Comparison of ENCODE assay signal across 30 mouse cellular contexts in genomic region chr1:154296080-154296479, GRCm38 (mm10).
DNase-seq lines count a peak whose midpoint lies in the region; ATAC-seq and TF ChIP-seq lines count a peak whose summit lies in the region.
"Had no signal": no experiment of that assay in that cellular context is flagged by ENCODE, and none has a peak within 500 bp of the region (broad histone marks: within the 10 kb centered on the region; RNA-seq: fewer than 3 reads in every experiment).

No protein-coding gene starts in this region.

- TF ChIP-seq CTCF in left cerebral cortex, adult 2 months (IDR thresholded peaks at IDR 0.05): no peak

- no peaks in the 10 kb centered on the region for H3K9me3 ChIP-seq in embryonic facial prominence, embryonic 14.5 days (ENCODE audit: control insufficient read depth, low read length)
- H3K9me3 ChIP-seq in embryonic facial prominence, embryonic 10.5 days: no peaks in the 10 kb centered on the region
- H3K9me3 ChIP-seq: embryonic facial prominence, embryonic 15.5 days; forebrain, embryonic 12.5 days; forebrain, embryonic 15.5 days; heart, embryonic 10.5 days; heart, embryonic 13.5 days had no signal

- no peaks in the 10 kb centered on the region for H3K27me3 ChIP-seq in embryonic facial prominence, embryonic 14.5 days (replicated peaks; ENCODE audit: control insufficient read depth, insufficient read depth, low read length)
- no peaks in the 10 kb centered on the region for H3K27me3 ChIP-seq in embryonic facial prominence, embryonic 10.5 days (replicated peaks; ENCODE audit: low read depth, poor library complexity, severe bottlenecking)
- H3K27me3 ChIP-seq: embryonic facial prominence, embryonic 15.5 days; forebrain, embryonic 12.5 days; forebrain, embryonic 15.5 days; heart, embryonic 13.5 days had no signal

- no peak for ATAC-seq in embryonic facial prominence, embryonic 14.5 days (ENCODE audit: low read depth)
- ATAC-seq: forebrain, embryonic 15.5 days; hindbrain, postnatal 0 days; inflammation-experienced regulatory T-cells, adult 6 months; intestine, embryonic 16.5 days had no signal

- intact Hi-C loops in left cerebral cortex, adult 2 months (cut with DNase I): no loop called here

- WGBS in embryonic facial prominence, embryonic 14.5 days: 84% methylated on average over 8 of the region's 8 CpGs
- 87% methylated on average over 8 of the region's 8 CpGs for WGBS in embryonic facial prominence, embryonic 10.5 days

- DNase-seq in embryonic facial prominence, embryonic 14.5 days (ENCODE audit: low spot score): peak; percentile 49
- DNase-seq in embryonic facial prominence, embryonic 10.5 days (ENCODE audit: low spot score): no peak
- no peak for DNase-seq in left cerebral cortex, adult 2 months (ENCODE audit: extremely low spot score in 1 of 2, low spot score in 2 of 2)
- DNase-seq in left cerebral cortex, adult 9 months (ENCODE audit: low spot score in 2 of 2): no peak
- peak; percentile 4 for DNase-seq in 416B (ENCODE audit: low read depth)
- DNase-seq in brain, adult 2 months (ENCODE audit: low read depth, low spot score): peak; percentile 48
- no peak for DNase-seq in thymus, postnatal 0 days (ENCODE audit: low spot score)
- DNase-seq in urinary bladder, adult 18-20 months (ENCODE audit: low spot score in 2 of 2): no peak
- DNase-seq: adrenal gland, adult 2 months; adrenal gland, postnatal 25 days; cerebellum, adult 11 months; cerebellum, adult 8-10 months; cerebellum, postnatal 10 days; cerebellum, postnatal 36 days; embryo, embryonic 11 days; gastrocnemius, postnatal 25 days; heart, adult 2 months; heart, postnatal 14 days; heart, postnatal 4 days; kidney, adult 18-20 months had no signal

- H3K9ac ChIP-seq in embryonic facial prominence, embryonic 14.5 days (ENCODE audit: low read depth, low read length): no peak overlapping the region
- H3K9ac ChIP-seq: embryonic facial prominence, embryonic 15.5 days; forebrain, embryonic 12.5 days; forebrain, embryonic 15.5 days; heart, embryonic 13.5 days; hindbrain, embryonic 14.5 days had no signal

- peaks cover 6% of the 10 kb centered on the region; the same call in 1 of the 2 replicates for H3K4me1 ChIP-seq in embryonic facial prominence, embryonic 14.5 days (ENCODE audit: control insufficient read depth, insufficient read depth, low read length)
- no peaks in the 10 kb centered on the region for H3K4me1 ChIP-seq in embryonic facial prominence, embryonic 10.5 days
- H3K4me1 ChIP-seq: embryonic facial prominence, embryonic 15.5 days; forebrain, embryonic 12.5 days; heart, embryonic 10.5 days had no signal

- H3K4me3 ChIP-seq in embryonic facial prominence, embryonic 14.5 days (ENCODE audit: low read depth, low read length): no peak overlapping the region
- no peak overlapping the region for H3K4me3 ChIP-seq in embryonic facial prominence, embryonic 10.5 days
- H3K4me3 ChIP-seq in left cerebral cortex, adult 2 months: no peak overlapping the region
- H3K4me3 ChIP-seq: embryonic facial prominence, embryonic 15.5 days; forebrain, embryonic 12.5 days; forebrain, embryonic 15.5 days; heart, adult 2 months; heart, embryonic 10.5 days; heart, embryonic 13.5 days had no signal

- H3K4me2 ChIP-seq in embryonic facial prominence, embryonic 14.5 days (ENCODE audit: low read depth, low read length): no peak overlapping the region
- H3K4me2 ChIP-seq: embryonic facial prominence, embryonic 15.5 days; forebrain, embryonic 12.5 days; forebrain, embryonic 15.5 days; heart, embryonic 13.5 days; hindbrain, embryonic 14.5 days had no signal

- H3K27ac ChIP-seq in embryonic facial prominence, embryonic 14.5 days (replicated peaks; ENCODE audit: low read depth, low read length): no peak overlapping the region
- no peak overlapping the region for H3K27ac ChIP-seq in embryonic facial prominence, embryonic 10.5 days (replicated peaks)
- H3K27ac ChIP-seq in left cerebral cortex, adult 2 months: 0 out of 2 replicates have a peak overlapping the region, but pooled peaks have one; percentile 24
- H3K27ac ChIP-seq: embryonic facial prominence, embryonic 15.5 days; forebrain, embryonic 12.5 days; forebrain, embryonic 15.5 days; heart, adult 2 months; heart, embryonic 10.5 days; heart, embryonic 13.5 days; hindbrain, embryonic 14.5 days; hindbrain, postnatal 0 days had no signal

- H3K36me3 ChIP-seq in embryonic facial prominence, embryonic 14.5 days (ENCODE audit: control insufficient read depth, insufficient read depth, low read length): no peaks in the 10 kb centered on the region
- H3K36me3 ChIP-seq in embryonic facial prominence, embryonic 10.5 days (replicated peaks): no peaks in the 10 kb centered on the region
- H3K36me3 ChIP-seq: embryonic facial prominence, embryonic 15.5 days; forebrain, embryonic 12.5 days; forebrain, embryonic 15.5 days; G1E; heart, embryonic 10.5 days; heart, embryonic 13.5 days had no signal

Comparison
In these comparisons a context has a peak if more than half of its experiments do, and no peak if none do; other contexts are left out.
1. DNase-seq: peak in embryonic facial prominence, embryonic 14.5 days (single experiment), 416B (single experiment) and brain, adult 2 months (single experiment); none in embryonic facial prominence, embryonic 10.5 days (single experiment), left cerebral cortex, adult 2 months (0 of 2), left cerebral cortex, adult 9 months (0 of 2), thymus, postnatal 0 days (single experiment) and urinary bladder, adult 18-20 months (0 of 2).